Mouse (Mus musculus) brain, embryonic 14.5 days (tissue): ENCODE results near the gene Gm49378.

ENCODE experiments used
- CTCF ChIP-seq: fragments of 200-500 bp; IDR thresholded peaks from 2 replicates; pipeline ENCODE4 v1.5.1; 2012; ENCODE audit warnings: inconsistent platforms, mild to moderate bottlenecking, moderate library complexity, borderline replicate concordance; ENCODE audit not compliant: insufficient read depth, insufficient read length; ENCODE audit errors: extremely low read depth
- POLR2A ChIP-seq: fragments of 200-500 bp; IDR thresholded peaks from 2 replicates; pipeline ENCODE4 v1.6.1; 2012; ENCODE audit warnings: mild to moderate bottlenecking, inconsistent platforms, borderline replicate concordance; ENCODE audit not compliant: poor library complexity, insufficient read depth, insufficient read length, severe bottlenecking; ENCODE audit errors: extremely low read depth

DNA sequence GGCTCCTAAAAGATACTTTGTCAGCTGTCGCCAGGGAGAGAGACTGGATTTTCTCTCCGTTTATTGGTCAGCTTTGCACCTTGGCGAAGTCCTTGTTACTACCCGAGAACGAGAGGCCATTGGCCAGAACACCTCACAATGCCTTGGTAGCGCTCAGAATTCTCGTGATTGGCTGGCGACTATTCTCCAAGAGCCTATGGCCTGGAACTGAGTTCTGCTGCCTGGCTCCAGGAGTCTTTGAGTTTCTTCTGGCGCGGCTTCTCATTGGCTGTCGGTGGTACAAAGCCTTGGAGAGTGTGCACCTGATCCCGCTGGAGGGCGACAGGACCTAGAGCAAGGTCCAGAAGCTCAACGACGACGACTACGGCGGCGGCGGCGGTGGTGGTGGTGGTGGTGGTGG lies 19.9 kb downstream of the Gm49378 start, which contains the start of gene Rec8:
- TF ChIP-seq CTCF (no peak), POLR2A (no peak)
